Mouse (Mus musculus): ENCODE data around the gene Mamstr.

The Mamstr gene

GRCm38 (mm10) chr7:45625481-45625880, 14.3 kb upstream of the Mamstr start:
- in situ Hi-C loops (cut with MboI; ENCODE audit: low pct_unique_long_range_greater_than_20kb in 1 of 2, low sequenced_read_pairs in 2 of 2, unreplicated experiment in 1 of 2) = no loop called here

DNA sequence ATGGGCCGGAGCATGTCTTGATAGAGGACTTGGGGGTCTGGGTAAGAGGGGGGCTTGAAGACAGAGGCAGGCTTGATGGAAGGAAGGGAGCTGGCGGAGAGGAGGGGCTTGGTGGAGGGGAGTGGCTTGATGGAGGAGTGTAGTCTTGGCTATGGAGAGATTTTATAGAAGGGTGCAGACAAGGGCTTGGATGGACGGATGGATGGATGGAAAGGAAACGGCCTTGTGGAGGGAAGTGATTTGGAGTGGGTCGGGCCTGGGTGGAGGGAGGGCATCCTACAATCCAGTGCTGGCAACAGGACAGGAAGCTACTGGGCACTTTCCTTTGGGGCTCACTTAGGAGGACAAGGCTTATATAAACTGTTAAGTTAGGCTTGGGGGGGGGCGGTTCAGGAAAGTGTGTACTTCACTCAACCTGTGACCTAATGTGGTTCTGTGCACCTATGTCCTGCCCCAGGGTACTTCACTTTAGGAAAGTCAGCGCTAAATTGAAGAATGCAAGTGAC, 13.2 kb upstream of the Mamstr start:
- in situ Hi-C loops (cut with MboI; ENCODE audit: low pct_unique_long_range_greater_than_20kb in 1 of 2, low sequenced_read_pairs in 2 of 2, unreplicated experiment in 1 of 2) = no loop called here

DNA sequence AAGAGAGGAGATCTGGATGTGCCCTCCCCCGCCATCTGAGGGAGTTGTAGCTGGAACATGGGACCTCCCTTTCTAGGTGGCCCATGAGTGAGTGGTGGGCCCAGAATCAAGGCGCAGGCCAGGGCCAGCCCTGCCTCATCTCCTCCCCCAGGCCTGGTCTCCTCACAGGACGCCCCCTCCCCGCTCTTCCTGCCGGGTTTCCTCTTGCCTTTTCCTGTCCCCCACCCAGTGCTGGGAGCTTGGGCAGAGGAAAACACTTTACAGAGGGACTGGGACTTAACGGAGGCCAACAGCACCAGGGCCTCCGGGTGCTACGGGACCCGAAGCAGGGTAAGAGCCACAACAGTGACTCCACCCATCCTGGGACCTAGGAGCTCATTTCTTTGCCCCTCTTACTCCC, 12.5 kb upstream of the Mamstr start, which contains the start of gene Rasip1:
Gene Rasip1 (plus strand): TSS at position 228 of the 400 bp plus-strand sequence.
- in situ Hi-C loops (cut with MboI; ENCODE audit: low pct_unique_long_range_greater_than_20kb in 1 of 2, low sequenced_read_pairs in 2 of 2, unreplicated experiment in 1 of 2) = no loop called here

- in situ Hi-C loops (cut with MboI; ENCODE audit: low pct_unique_long_range_greater_than_20kb in 1 of 2, low sequenced_read_pairs in 2 of 2, unreplicated experiment in 1 of 2) = no loop called here
Observed at GRCm38 (mm10) chr7:45628364-45629294, 11.1 kb upstream of the Mamstr start.

DNA sequence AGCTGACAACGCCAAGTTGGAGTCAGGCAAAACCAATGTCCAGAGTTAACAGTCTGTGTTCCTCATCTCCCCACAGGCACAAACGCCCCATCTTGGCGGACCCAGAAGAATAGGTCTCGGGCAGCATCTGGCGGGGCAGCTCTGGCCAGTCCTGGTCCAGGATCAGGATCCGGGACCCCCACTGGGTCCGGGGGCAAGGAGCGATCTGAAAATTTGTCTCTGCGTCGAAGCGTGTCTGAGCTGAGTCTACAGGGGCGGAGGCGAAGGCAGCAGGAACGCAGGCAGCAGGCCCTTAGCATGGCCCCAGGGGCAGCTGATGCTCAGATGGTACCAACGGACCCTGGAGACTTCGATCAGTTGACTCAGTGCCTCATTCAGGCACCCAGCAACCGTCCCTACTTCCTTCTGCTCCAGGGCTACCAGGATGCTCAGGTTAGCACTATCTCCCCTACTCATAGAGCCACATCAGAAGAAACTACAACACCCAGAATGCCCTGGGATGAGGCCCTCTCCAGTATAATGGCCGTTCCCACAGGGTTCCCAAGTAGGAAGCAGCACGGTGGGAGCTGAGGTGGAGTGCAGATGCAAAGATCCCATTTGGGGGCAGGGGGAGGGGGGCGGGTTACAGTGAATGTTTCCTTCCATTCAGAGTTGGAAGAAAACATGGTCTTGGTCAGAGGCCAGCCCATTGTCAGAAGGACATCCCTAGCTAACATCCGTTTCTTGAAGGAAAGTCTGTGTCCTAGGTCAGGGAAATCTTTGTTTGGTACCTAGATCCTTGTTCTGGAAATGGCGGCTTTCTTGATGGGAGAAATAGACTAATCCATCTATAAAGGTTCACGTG, 9.5 kb upstream of the Mamstr start:
- in situ Hi-C loops (cut with MboI; ENCODE audit: low pct_unique_long_range_greater_than_20kb in 1 of 2, low sequenced_read_pairs in 2 of 2, unreplicated experiment in 1 of 2) = loop anchor here in 1 of 2 experiments (5.0 kb wide), 1 partner anchor 42 kb away; no protein-coding TSS in a partner anchor

DNA sequence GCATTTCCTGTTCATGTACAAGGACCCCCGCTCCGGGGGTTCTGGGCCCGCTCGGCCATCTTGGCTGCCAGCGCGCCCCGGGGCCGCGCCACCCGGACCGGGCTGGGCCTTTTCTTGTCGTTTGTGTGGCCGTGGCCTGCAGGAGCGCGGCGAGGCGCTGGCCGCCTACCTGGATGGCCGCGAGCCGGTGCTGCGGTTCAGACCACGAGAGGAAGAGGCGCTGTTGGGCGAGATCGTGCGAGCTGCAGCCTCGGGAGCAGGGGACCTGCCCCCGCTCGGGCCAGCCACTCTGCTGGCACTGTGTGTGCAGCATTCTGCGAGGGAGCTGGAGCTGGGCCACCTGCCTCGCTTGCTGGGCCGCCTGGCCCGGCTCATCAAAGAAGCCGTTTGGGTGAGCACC, 7.3 kb upstream of the Mamstr start:
- in situ Hi-C loops (cut with MboI; ENCODE audit: low pct_unique_long_range_greater_than_20kb in 1 of 2, low sequenced_read_pairs in 2 of 2, unreplicated experiment in 1 of 2) = loop anchor here in 1 of 2 experiments (5.0 kb wide), 1 partner anchor 40 kb away; no protein-coding TSS in a partner anchor

- in situ Hi-C loops (cut with MboI; ENCODE audit: low pct_unique_long_range_greater_than_20kb in 1 of 2, low sequenced_read_pairs in 2 of 2, unreplicated experiment in 1 of 2) = loop anchor here in 1 of 2 experiments (5.0 kb wide), 1 partner anchor 37 kb away; no protein-coding TSS in a partner anchor
Observed at GRCm38 (mm10) chr7:45634946-45635681, 4.7 kb upstream of the Mamstr start.

GRCm38 (mm10) chr7:45635711-45636688, 3.8 kb upstream of the Mamstr start:
- in situ Hi-C loops (cut with MboI; ENCODE audit: low pct_unique_long_range_greater_than_20kb in 1 of 2, low sequenced_read_pairs in 2 of 2, unreplicated experiment in 1 of 2) = no loop called here

- in situ Hi-C loops (cut with MboI; ENCODE audit: low pct_unique_long_range_greater_than_20kb in 1 of 2, low sequenced_read_pairs in 2 of 2, unreplicated experiment in 1 of 2) = no loop called here
Observed at GRCm38 (mm10) chr7:45637710-45638109, 2.1 kb upstream of the Mamstr start.

DNA sequence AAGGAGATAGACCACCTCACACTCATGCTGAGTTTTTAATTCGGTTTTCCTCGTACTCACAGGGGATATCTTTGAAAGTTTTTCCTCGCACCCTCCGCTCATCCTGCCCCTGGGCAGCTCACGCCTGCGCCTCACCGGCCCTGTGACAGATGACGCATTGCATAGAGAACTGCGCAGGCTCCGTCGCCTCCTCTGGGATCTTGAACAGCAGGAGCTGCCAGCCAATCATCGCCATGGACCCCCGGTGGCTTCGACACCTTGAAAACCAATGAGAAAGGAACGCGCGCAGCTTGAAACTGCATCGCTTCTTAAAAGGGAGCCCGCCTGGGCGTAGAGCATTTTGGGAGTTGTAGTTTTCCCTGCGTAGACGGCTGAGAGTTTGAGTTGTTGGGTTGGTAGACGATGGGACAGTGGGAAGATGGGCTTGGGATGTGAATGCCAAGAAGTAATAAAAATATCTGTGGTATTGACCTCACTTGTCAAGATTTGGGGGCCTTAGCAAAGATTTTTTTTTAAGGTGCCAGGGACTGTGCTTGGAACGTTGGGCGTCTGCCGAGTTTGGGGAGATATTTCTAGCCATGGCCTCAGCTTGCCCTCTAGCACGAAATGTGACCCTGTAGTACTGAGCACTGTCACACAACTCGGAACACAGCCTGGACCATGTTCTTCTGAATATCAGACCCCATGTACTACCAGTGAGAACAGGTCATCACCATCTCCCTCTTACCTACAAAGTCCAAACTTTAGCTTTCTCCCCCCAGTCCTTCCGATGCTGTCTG, 965 bp upstream of the Mamstr start:
- in situ Hi-C loops (cut with MboI; ENCODE audit: low pct_unique_long_range_greater_than_20kb in 1 of 2, low sequenced_read_pairs in 2 of 2, unreplicated experiment in 1 of 2) = no loop called here

GRCm38 (mm10) chr7:45640191-45640957, 597 bp downstream of the Mamstr start:
- in situ Hi-C loops (cut with MboI; ENCODE audit: low pct_unique_long_range_greater_than_20kb in 1 of 2, low sequenced_read_pairs in 2 of 2, unreplicated experiment in 1 of 2) = no loop called here

GRCm38 (mm10) chr7:45641391-45642040, 1.7 kb downstream of the Mamstr start:
- in situ Hi-C loops (cut with MboI; ENCODE audit: low pct_unique_long_range_greater_than_20kb in 1 of 2, low sequenced_read_pairs in 2 of 2, unreplicated experiment in 1 of 2) = no loop called here

DNA sequence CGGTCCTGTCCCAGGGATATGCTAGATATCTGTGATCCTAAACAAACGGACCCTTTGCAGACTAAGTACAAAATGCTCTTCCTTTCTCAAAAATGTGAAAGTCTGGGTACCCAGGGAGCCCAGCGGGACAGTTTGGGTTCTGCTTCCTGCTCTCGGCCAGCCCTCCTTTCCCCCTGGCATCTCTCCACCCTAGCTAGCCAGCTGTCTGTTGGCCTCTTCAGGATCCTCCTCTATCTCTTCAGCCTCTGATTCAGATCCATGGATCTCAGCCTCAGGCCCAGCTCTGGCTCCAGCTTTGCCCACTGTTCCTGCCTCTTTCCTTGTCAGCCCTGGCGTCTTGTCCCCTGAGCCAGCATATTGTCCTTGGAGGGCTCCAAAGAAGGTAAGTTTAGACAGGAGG, 2.3 kb downstream of the Mamstr start:
- in situ Hi-C loops (cut with MboI; ENCODE audit: low pct_unique_long_range_greater_than_20kb in 1 of 2, low sequenced_read_pairs in 2 of 2, unreplicated experiment in 1 of 2) = no loop called here

GRCm38 (mm10) chr7:45642503-45643255, 2.9 kb downstream of the Mamstr start:
- in situ Hi-C loops (cut with MboI; ENCODE audit: low pct_unique_long_range_greater_than_20kb in 1 of 2, low sequenced_read_pairs in 2 of 2, unreplicated experiment in 1 of 2) = no loop called here

Measured in mouse embryonic stem cell (cell line).